Mouse (Mus musculus): ENCODE results near the gene Slxl1. TPM values are rescaled to one million over a fixed set of nuclear protein-coding genes. Genes with fewer than 3 reads are reported as not detected.

Slxl1 gene
- polyA plus RNA-seq (2012; fragmentation: generic; extraction: Trizol): not detected

DNA sequence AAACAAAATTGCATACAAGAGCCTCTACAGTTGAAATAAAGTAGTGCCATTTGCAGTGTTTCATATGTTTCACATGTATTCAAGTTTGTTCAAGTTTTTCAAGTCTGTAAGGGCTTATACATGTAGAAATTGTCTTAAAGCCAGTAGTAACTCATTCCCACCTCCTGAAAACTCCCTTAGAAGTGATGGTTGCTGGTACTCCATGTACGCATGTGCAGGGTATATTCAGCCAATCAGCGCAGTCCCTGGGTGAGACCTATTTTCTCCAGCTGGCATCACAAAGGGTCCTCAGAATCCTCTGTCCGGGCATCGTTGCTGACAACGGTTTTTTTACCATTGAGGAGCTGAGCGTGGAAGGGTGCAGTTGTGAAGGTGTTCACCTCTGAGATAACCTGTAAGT lies at the start of gene Slxl1:
Gene Slxl1, plus strand, starts transcription at position 301 of the 400 bp plus-strand sequence.

Data from C3H10T1/2 (cell line).